Mouse (Mus musculus) thymus, adult 2 months (tissue): Measurements from ENCODE around the gene Eno1.

Experiments
- CTCF ChIP-seq: fragments of 200-500 bp; IDR thresholded peaks from 2 replicates; pipeline ENCODE4 v1.5.1; 2012; ENCODE audit warnings: mild to moderate bottlenecking, control low read depth, low read length, moderate library complexity, borderline replicate concordance; ENCODE audit not compliant: control insufficient read depth, poor library complexity, insufficient read depth; ENCODE audit errors: extremely low read depth
- POLR2A ChIP-seq: fragments of 200-500 bp; IDR thresholded peaks from 2 replicates; pipeline ENCODE4 v1.6.1; 2012; ENCODE audit warnings: mild to moderate bottlenecking, low read length, control low read depth, moderate library complexity; ENCODE audit not compliant: control insufficient read depth, poor library complexity, insufficient read depth; ENCODE audit errors: extremely low read depth

DNA sequence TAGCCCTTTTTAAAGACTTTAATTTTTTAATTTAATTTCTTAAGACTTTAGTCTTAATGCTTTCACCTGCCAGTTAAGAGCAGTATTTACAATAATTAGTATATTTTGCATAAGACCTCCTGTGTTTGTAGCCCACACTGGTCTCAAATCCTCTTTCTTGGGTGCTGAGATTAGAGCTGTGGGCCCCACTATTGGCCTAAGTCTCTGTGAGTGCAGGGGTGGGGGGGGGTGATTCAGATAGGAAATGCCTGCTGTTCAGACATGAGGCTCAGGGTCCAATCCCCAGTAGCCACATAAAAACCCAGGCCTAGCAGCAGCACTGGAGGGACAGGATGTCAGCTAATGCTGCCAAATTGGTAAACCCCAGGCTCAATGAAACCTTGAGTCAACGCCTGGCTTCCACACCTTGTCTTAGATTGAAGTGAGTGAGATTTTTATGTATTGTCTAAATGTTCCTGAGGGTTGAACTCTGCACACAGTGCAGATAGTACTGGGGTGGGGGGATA is 3.9 kb downstream of the Eno1 start:
- TF ChIP-seq CTCF: no peak
- TF ChIP-seq POLR2A: no peak
